Mouse (Mus musculus) cerebellum, adult 9-10 months (tissue): ENCODE measurements at regions not wholly inside any gene's neighbourhood (a gene's known extent, or its start where the extent isn't known, plus 50 kb on each side); places are given as distances from the start of the nearest gene placed in this dataset.

Source experiments
- DNase-seq: peaks from one replicate; pipeline ENCODE4 v3.0.0; 2022

- DNase-seq: no peak
These were observed 110.3 kb downstream of the Btg1 start for GRCm38 (mm10) chr10:96726801-96727780.

GRCm38 (mm10) chr10:96733581-96733980, 116.8 kb downstream of the Btg1 start:
- no peak for DNase-seq

- no peak for DNase-seq
These were observed 118.3 kb downstream of the Btg1 start for GRCm38 (mm10) chr10:96735146-96735545.

GRCm38 (mm10) chr10:96735885-96736628, 119.3 kb downstream of the Btg1 start:
- no peak for DNase-seq

- no peak for DNase-seq
These were observed 121.2 kb downstream of the Btg1 start for GRCm38 (mm10) chr10:96737972-96738371.

- DNase-seq: no peak
These were observed 121.8 kb downstream of the Btg1 start for GRCm38 (mm10) chr10:96738606-96739005.

- peak; percentile 65 for DNase-seq
These were observed 127.5 kb downstream of the Btg1 start for GRCm38 (mm10) chr10:96744167-96744777.

- no peak for DNase-seq
These were observed 130.3 kb downstream of the Btg1 start for GRCm38 (mm10) chr10:96747015-96747663.

GRCm38 (mm10) chr10:96750861-96751260, 134.1 kb downstream of the Btg1 start:
- peak; percentile 69 for DNase-seq

GRCm38 (mm10) chr10:96751580-96752264, 134.9 kb downstream of the Btg1 start:
- DNase-seq: peak; percentile 70

GRCm38 (mm10) chr10:96752531-96752930, 135.7 kb downstream of the Btg1 start:
- DNase-seq: no peak

GRCm38 (mm10) chr10:96753521-96753920, 136.7 kb downstream of the Btg1 start:
- no peak for DNase-seq

- no peak for DNase-seq
These were observed 138.9 kb downstream of the Btg1 start for GRCm38 (mm10) chr10:96755674-96756073.

GRCm38 (mm10) chr10:96756355-96757084, 139.7 kb downstream of the Btg1 start:
- DNase-seq: no peak

- no peak for DNase-seq
These were observed 140.5 kb downstream of the Btg1 start for GRCm38 (mm10) chr10:96757311-96757710.

GRCm38 (mm10) chr10:96761601-96762000, 144.8 kb downstream of the Btg1 start:
- DNase-seq: no peak

GRCm38 (mm10) chr10:96765626-96766025, 148.8 kb downstream of the Btg1 start:
- DNase-seq: no peak

GRCm38 (mm10) chr10:96778220-96778619, 161.4 kb downstream of the Btg1 start:
- no peak for DNase-seq

GRCm38 (mm10) chr10:96783966-96784365, 167.2 kb downstream of the Btg1 start:
- no peak for DNase-seq

- DNase-seq: no peak
These were observed 170.2 kb downstream of the Btg1 start for GRCm38 (mm10) chr10:96786903-96787571.

GRCm38 (mm10) chr10:96787572-96787946, 170.8 kb downstream of the Btg1 start:
- DNase-seq: no peak
